Mouse (Mus musculus): Measurements from ENCODE around the gene Vps26c. TPM values are rescaled to one million over a fixed set of nuclear protein-coding genes. Genes with fewer than 3 reads are reported as not detected.

The Vps26c gene
- polyA plus RNA-seq (2014; fragmentation: Illumina TruSeq; extraction: RNeasy Lipid Tissue Mini Kit (QIAGEN cat#74804); ENCODE audit: low read depth, low replicate concordance), result 13.7 TPM

GRCm38 (mm10) chr16:94526344-94527151 lies at the start of gene Vps26c:
Gene Vps26c, minus strand, starts transcription at chr16:94526830.

GRCm38 (mm10) chr16:94569229-94570176 lies 42.9 kb upstream of the Vps26c start, which contains the start of gene Dyrk1a:
Gene Dyrk1a, plus strand, starts transcription at chr16:94570010.

Other genes with a start within 250 kb of the Vps26c start
- 5.5 TPM for gene Hlcs, start 213.3 kb downstream of the Vps26c start, polyA plus RNA-seq (2014; fragmentation: Illumina TruSeq; extraction: RNeasy Lipid Tissue Mini Kit (QIAGEN cat#74804); ENCODE audit: low read depth, low replicate concordance)
- 5.9 TPM for gene Ripply3, start 198.4 kb downstream of the Vps26c start, polyA plus RNA-seq (2014; fragmentation: Illumina TruSeq; extraction: RNeasy Lipid Tissue Mini Kit (QIAGEN cat#74804); ENCODE audit: low read depth, low replicate concordance)
- gene Ttc3, start 156.2 kb downstream of the Vps26c start, polyA plus RNA-seq (2014; fragmentation: Illumina TruSeq; extraction: RNeasy Lipid Tissue Mini Kit (QIAGEN cat#74804); ENCODE audit: low read depth, low replicate concordance), result 88.5 TPM
- gene Pigp, start 155.0 kb downstream of the Vps26c start, polyA plus RNA-seq (2014; fragmentation: Illumina TruSeq; extraction: RNeasy Lipid Tissue Mini Kit (QIAGEN cat#74804); ENCODE audit: low read depth, low replicate concordance), result 336 TPM
- gene Dyrk1a, start 43.2 kb upstream of the Vps26c start, polyA plus RNA-seq (2014; fragmentation: Illumina TruSeq; extraction: RNeasy Lipid Tissue Mini Kit (QIAGEN cat#74804); ENCODE audit: low read depth, low replicate concordance), result 32.3 TPM

Measured in kidney, adult 10 weeks (tissue).